Mouse (Mus musculus): Measurements from ENCODE around the gene Gtf2h1.

DNA sequence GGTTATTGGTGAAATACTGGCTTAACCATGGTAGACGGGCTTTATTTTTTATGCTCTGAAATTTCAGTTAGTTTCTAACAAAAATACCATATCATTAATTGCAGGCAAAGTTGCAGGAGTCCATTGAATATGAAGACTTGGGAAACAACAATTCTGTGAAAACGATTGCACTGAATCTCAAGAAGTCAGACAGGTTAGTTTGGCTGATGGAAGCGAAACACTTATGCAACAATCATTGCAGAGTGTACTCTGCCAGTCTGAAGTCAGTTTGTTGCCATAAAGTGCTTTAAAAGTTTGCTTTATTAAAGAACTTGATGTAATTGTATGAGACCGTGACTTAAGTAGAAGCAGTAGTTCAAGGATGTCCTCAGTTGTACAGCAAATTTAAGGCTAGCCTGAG is 18.1 kb downstream of the Gtf2h1 start:
- TF ChIP-seq POLR2A (IDR thresholded peaks at IDR 0.05; ENCODE audit: borderline replicate concordance, insufficient read depth, low read length), result no peak
- no peak for TF ChIP-seq CTCF (IDR thresholded peaks at IDR 0.05; ENCODE audit: borderline replicate concordance, insufficient read depth, low read depth, low read length)

Measured in cerebellum, adult 2 months (tissue).